Mouse (Mus musculus): ENCODE results near the gene Cd84. TPM values are rescaled to one million over a fixed set of nuclear protein-coding genes. Genes with fewer than 3 reads are reported as not detected.
"Not testable (repeated sequence)": the region's sequence is repeated elsewhere in the genome, so short reads cannot be mapped to it uniquely, and the experiment has no call there.

Gene Cd84
- polyA plus RNA-seq, 1 experiment from 2014 or later: 7.3 TPM

GRCm38 (mm10) chr1:171886989-171887388, 47.5 kb downstream of the Cd84 start:
- 50% methylated on average over 1 of the region's 1 CpGs for WGBS (ENCODE audit: insufficient replicate concordance)
- Histone ChIP-seq H3K27ac (ENCODE audit: low read length) (no peak overlapping the region), H3K36me3 (ENCODE audit: control insufficient read depth, insufficient read depth) (no peaks in the 10 kb centered on the region), H3K4me2 (ENCODE audit: low read depth, low read length) (no peak overlapping the region), H3K4me3 (ENCODE audit: low read depth, low read length) (no peak overlapping the region), H3K4me1 (ENCODE audit: control insufficient read depth, low read depth, low read length) (no peaks in the 10 kb centered on the region), H3K9ac (ENCODE audit: low read depth, low read length) (no peak overlapping the region), H3K9me3 (replicated peaks; ENCODE audit: control insufficient read depth, low read length) (no peaks in the 10 kb centered on the region), H3K27me3 (ENCODE audit: control insufficient read depth, insufficient read depth, low read depth, low read length) (no peaks in the 10 kb centered on the region)
- ATAC-seq (ENCODE audit: low read depth): no peak

GRCm38 (mm10) chr1:171895364-171895763, 55.9 kb downstream of the Cd84 start, which contains the start of gene Gm10521:
Gene Gm10521, plus strand, starts transcription at chr1:171895664.
- not testable (repeated sequence) for H3K9me3 ChIP-seq (replicated peaks; ENCODE audit: control insufficient read depth, low read length); H3K4me1 ChIP-seq (ENCODE audit: control insufficient read depth, low read depth, low read length); H3K36me3 ChIP-seq (ENCODE audit: control insufficient read depth, insufficient read depth); H3K27me3 ChIP-seq (ENCODE audit: control insufficient read depth, insufficient read depth, low read depth, low read length); H3K4me2 ChIP-seq (ENCODE audit: low read depth, low read length); ATAC-seq (ENCODE audit: low read depth); H3K4me3 ChIP-seq (ENCODE audit: low read depth, low read length); H3K9ac ChIP-seq (ENCODE audit: low read depth, low read length); H3K27ac ChIP-seq (ENCODE audit: low read length)
- 78% methylated on average over 5 of the region's 5 CpGs for WGBS (ENCODE audit: insufficient replicate concordance)

GRCm38 (mm10) chr1:171904011-171904410, 64.5 kb downstream of the Cd84 start:
- H3K4me2 ChIP-seq (ENCODE audit: low read depth, low read length): no peak overlapping the region
- H3K4me3 ChIP-seq (ENCODE audit: low read depth, low read length): no peak overlapping the region
- WGBS (ENCODE audit: insufficient replicate concordance): 67% methylated on average over 1 of the region's 1 CpGs
- H3K36me3 ChIP-seq (ENCODE audit: control insufficient read depth, insufficient read depth): no peaks in the 10 kb centered on the region
- ATAC-seq (ENCODE audit: low read depth): no peak
- no peaks in the 10 kb centered on the region for H3K9me3 ChIP-seq (replicated peaks; ENCODE audit: control insufficient read depth, low read length)
- H3K4me1 ChIP-seq (ENCODE audit: control insufficient read depth, low read depth, low read length): no peaks in the 10 kb centered on the region
- no peak overlapping the region for H3K9ac ChIP-seq (ENCODE audit: low read depth, low read length)
- H3K27me3 ChIP-seq (ENCODE audit: control insufficient read depth, insufficient read depth, low read depth, low read length): no peaks in the 10 kb centered on the region
- H3K27ac ChIP-seq (ENCODE audit: low read length): no peak overlapping the region

- no peak overlapping the region for H3K4me2 ChIP-seq (ENCODE audit: low read depth, low read length)
- no peak overlapping the region for H3K27ac ChIP-seq (ENCODE audit: low read length)
- no peak overlapping the region for H3K4me3 ChIP-seq (ENCODE audit: low read depth, low read length)
- no peak overlapping the region for H3K9ac ChIP-seq (ENCODE audit: low read depth, low read length)
- H3K27me3 ChIP-seq (ENCODE audit: control insufficient read depth, insufficient read depth, low read depth, low read length): no peaks in the 10 kb centered on the region
- H3K9me3 ChIP-seq (replicated peaks; ENCODE audit: control insufficient read depth, low read length): no peaks in the 10 kb centered on the region
- WGBS (ENCODE audit: insufficient replicate concordance): 71% methylated on average over 13 of the region's 13 CpGs
- ATAC-seq (ENCODE audit: low read depth): no peak
- no peaks in the 10 kb centered on the region for H3K36me3 ChIP-seq (ENCODE audit: control insufficient read depth, insufficient read depth)
- no peaks in the 10 kb centered on the region for H3K4me1 ChIP-seq (ENCODE audit: control insufficient read depth, low read depth, low read length)
These were observed 76.4 kb downstream of the Cd84 start for GRCm38 (mm10) chr1:171915638-171916458.

GRCm38 (mm10) chr1:171917305-171918039, 78.0 kb downstream of the Cd84 start, which contains the start of gene Slamf6:
Gene Slamf6, plus strand, starts transcription at chr1:171917515.
- H3K4me3 ChIP-seq (ENCODE audit: low read depth, low read length): no peak within 1 kb of the TSS
- no peaks in the 10 kb centered on the region for H3K27me3 ChIP-seq (ENCODE audit: control insufficient read depth, insufficient read depth, low read depth, low read length)
- H3K36me3 ChIP-seq (ENCODE audit: control insufficient read depth, insufficient read depth): no peaks in the 10 kb centered on the region
- H3K4me1 ChIP-seq (ENCODE audit: control insufficient read depth, low read depth, low read length): no peaks in the 10 kb centered on the region
- no peak within 1 kb of the TSS for H3K27ac ChIP-seq (ENCODE audit: low read length)
- H3K4me2 ChIP-seq (ENCODE audit: low read depth, low read length): no peak within 1 kb of the TSS
- H3K9me3 ChIP-seq (replicated peaks; ENCODE audit: control insufficient read depth, low read length): no peaks in the 10 kb centered on the region
- no peak within 1 kb of the TSS for H3K9ac ChIP-seq (ENCODE audit: low read depth, low read length)
- 40% methylated on average over 14 of the region's 14 CpGs for WGBS (ENCODE audit: insufficient replicate concordance)
- no peak for ATAC-seq (ENCODE audit: low read depth)

GRCm38 (mm10) chr1:171918136-171918920, 78.8 kb downstream of the Cd84 start:
- no peak overlapping the region for H3K4me3 ChIP-seq (ENCODE audit: low read depth, low read length)
- H3K4me1 ChIP-seq (ENCODE audit: control insufficient read depth, low read depth, low read length): no peaks in the 10 kb centered on the region
- no peak overlapping the region for H3K4me2 ChIP-seq (ENCODE audit: low read depth, low read length)
- H3K27ac ChIP-seq (ENCODE audit: low read length): no peak overlapping the region
- no peaks in the 10 kb centered on the region for H3K36me3 ChIP-seq (ENCODE audit: control insufficient read depth, insufficient read depth)
- 55% methylated on average over 12 of the region's 12 CpGs for WGBS (ENCODE audit: insufficient replicate concordance)
- H3K9me3 ChIP-seq (replicated peaks; ENCODE audit: control insufficient read depth, low read length): no peaks in the 10 kb centered on the region
- H3K27me3 ChIP-seq (ENCODE audit: control insufficient read depth, insufficient read depth, low read depth, low read length): no peaks in the 10 kb centered on the region
- ATAC-seq (ENCODE audit: low read depth): no peak
- H3K9ac ChIP-seq (ENCODE audit: low read depth, low read length): no peak overlapping the region

- no peaks in the 10 kb centered on the region for H3K27me3 ChIP-seq (ENCODE audit: control insufficient read depth, insufficient read depth, low read depth, low read length)
- no peaks in the 10 kb centered on the region for H3K36me3 ChIP-seq (ENCODE audit: control insufficient read depth, insufficient read depth)
- no peak overlapping the region for H3K4me3 ChIP-seq (ENCODE audit: low read depth, low read length)
- no peak overlapping the region for H3K4me2 ChIP-seq (ENCODE audit: low read depth, low read length)
- no peak for ATAC-seq (ENCODE audit: low read depth)
- H3K9me3 ChIP-seq (replicated peaks; ENCODE audit: control insufficient read depth, low read length): no peaks in the 10 kb centered on the region
- no peaks in the 10 kb centered on the region for H3K4me1 ChIP-seq (ENCODE audit: control insufficient read depth, low read depth, low read length)
- no peak overlapping the region for H3K9ac ChIP-seq (ENCODE audit: low read depth, low read length)
- 66% methylated on average over 5 of the region's 5 CpGs for WGBS (ENCODE audit: insufficient replicate concordance)
- H3K27ac ChIP-seq (ENCODE audit: low read length): no peak overlapping the region
These were observed 79.7 kb downstream of the Cd84 start for GRCm38 (mm10) chr1:171919193-171919592.

GRCm38 (mm10) chr1:171919901-171920510, 80.5 kb downstream of the Cd84 start:
- no peaks in the 10 kb centered on the region for H3K27me3 ChIP-seq (ENCODE audit: control insufficient read depth, insufficient read depth, low read depth, low read length)
- no peaks in the 10 kb centered on the region for H3K9me3 ChIP-seq (replicated peaks; ENCODE audit: control insufficient read depth, low read length)
- no peaks in the 10 kb centered on the region for H3K36me3 ChIP-seq (ENCODE audit: control insufficient read depth, insufficient read depth)
- no peaks in the 10 kb centered on the region for H3K4me1 ChIP-seq (ENCODE audit: control insufficient read depth, low read depth, low read length)
- H3K9ac ChIP-seq (ENCODE audit: low read depth, low read length): no peak overlapping the region
- no peak for ATAC-seq (ENCODE audit: low read depth)
- 55% methylated on average over 6 of the region's 6 CpGs for WGBS (ENCODE audit: insufficient replicate concordance)
- no peak overlapping the region for H3K27ac ChIP-seq (ENCODE audit: low read length)
- H3K4me3 ChIP-seq (ENCODE audit: low read depth, low read length): no peak overlapping the region
- H3K4me2 ChIP-seq (ENCODE audit: low read depth, low read length): no peak overlapping the region

Measured in liver, embryonic 16.5 days (tissue).